Mouse (Mus musculus): ENCODE results near the gene Krt88.

Krt88 gene

DNA sequence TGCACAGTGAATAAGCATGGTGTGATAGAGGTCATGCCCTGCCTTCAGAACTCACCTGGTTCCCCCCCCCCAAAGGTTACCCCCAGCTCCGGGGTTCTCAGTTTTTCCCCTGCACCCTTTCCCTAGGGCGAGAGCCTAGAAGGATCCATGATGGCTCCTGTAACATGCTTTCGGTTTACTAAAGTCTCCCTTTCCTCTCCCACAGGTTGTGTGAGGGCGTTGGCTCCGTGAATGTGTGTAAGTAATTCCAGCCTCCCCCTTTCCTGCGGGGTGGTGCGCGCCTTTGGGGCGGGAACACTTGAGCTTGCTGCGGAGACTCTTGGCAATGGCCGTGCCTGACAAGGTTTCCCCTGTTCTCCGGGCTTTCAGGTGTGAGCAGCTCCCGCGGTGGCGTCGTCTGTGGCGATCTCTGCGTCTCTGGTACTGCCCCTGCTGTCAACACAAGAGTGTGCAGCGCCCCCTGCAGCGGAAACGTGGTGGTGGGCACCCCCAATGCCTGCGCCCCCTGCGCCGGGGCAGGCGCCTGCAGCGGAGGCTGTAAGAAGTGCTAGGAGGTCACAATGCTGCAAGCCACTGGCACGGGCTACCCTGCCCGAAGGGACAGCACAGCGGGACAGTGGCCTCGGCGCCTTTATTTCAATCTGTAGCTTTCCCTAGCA is 31.6 kb downstream of the Krt88 start:
- peak; percentile 19 for DNase-seq

- no peak for DNase-seq
Observed at GRCm38 (mm10) chr15:101479666-101480060, 32.1 kb downstream of the Krt88 start.

- no peak for DNase-seq
Observed at GRCm38 (mm10) chr15:101482056-101482455, 34.5 kb downstream of the Krt88 start.

GRCm38 (mm10) chr15:101483646-101484045 is 36.1 kb downstream of the Krt88 start:
- DNase-seq, result no peak

GRCm38 (mm10) chr15:101484939-101485338 is 37.4 kb downstream of the Krt88 start:
- DNase-seq, result no peak

GRCm38 (mm10) chr15:101485911-101486635 is 38.5 kb downstream of the Krt88 start:
- no peak for DNase-seq

GRCm38 (mm10) chr15:101491431-101491830 is 43.9 kb downstream of the Krt88 start, which contains the start of gene Krt83:
Gene Krt83, minus strand, starts transcription at chr15:101491512.
- no peak for DNase-seq

DNA sequence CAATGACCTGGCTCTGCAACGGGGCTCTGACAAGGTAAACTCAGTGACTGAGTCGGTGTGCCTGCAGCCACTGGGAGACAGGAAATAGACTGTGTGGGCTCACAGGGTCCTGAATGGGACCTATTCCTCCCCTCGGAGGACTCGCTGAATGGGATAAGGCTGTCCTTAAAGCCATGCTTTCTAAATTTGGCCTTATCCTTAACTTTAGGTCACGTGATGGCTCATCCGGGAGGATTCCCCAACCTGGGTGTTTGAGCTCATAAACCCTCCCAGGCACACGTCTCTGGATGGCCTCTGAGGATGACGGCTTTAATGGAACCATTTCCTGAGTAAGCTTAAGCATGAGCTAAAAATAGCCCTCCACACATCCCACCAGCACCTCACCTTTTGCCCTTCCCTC is 45.2 kb downstream of the Krt88 start:
- DNase-seq, result no peak

DNA sequence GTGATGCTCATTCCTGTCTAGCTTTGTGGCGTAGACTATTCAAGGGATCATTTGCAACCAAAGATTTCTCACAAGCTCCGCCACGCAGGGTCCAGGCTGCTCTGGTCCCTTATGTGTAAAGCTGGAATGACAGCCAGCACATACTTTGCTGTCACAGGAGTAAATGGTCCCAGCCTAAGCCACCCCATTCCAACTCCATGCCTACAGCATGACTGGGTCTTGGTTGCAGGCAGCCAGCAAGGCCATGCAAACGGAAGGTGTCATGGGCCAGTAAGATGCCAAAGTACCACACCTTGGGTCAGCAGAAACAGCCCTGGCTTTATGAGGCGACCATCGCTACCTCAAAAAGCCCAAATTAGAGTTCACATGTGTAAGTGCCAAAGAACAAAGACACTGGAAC is 46.2 kb downstream of the Krt88 start:
- DNase-seq, result no peak

DNA sequence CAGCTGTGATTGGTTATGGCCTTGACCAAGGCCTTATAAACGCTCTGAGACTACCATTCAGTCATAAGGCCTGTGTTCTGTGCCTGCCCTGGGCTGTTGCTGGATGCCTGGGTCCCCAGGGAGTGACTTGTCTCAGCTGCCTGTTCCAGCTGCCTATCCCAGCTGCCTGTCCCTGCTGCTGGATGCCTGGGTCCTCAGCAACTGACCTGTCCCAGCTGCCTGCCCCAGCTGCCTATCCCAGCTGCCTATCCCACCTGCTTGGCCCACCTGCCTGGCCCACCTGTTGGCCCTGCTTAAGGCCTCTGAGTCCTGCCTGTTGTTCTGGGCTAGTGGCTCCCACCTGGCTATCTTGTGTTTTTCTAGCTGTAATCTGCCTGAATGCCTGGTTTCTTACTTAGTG is 46.7 kb downstream of the Krt88 start:
- DNase-seq, result no peak

- DNase-seq, result no peak
Observed at GRCm38 (mm10) chr15:101495266-101495665, 47.7 kb downstream of the Krt88 start.

DNA sequence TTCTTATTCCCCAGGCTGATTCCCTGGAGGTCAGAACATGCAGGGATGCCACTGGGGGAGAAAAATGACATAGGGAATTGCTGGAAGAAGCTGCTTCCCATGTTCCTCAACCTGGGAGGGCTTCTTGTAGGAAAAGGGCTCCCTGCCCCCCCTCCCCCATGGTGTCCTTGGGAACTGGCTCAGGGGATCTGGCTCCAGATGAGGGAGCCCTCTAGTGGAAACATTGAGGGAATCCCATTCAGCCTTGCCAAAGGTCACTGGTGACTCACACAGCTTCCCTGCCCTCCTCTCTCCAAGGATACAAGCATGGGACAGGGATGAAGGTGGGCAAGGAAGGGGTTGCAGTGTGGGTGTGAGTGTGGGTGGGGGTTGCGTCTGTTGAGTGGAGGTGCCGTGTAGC is 49.6 kb downstream of the Krt88 start:
- DNase-seq, result peak; percentile 9
